Mouse (Mus musculus) left cerebral cortex, postnatal 25 days (tissue): Measurements from ENCODE around the gene Cux1. TPM values are rescaled to one million over a fixed set of nuclear protein-coding genes. Genes with fewer than 3 reads are reported as not detected.
A peak's percentile ranks its signal among the peaks of the same experiment; 100 is the strongest.

Source experiments
- DNase-seq, 2 experiments: peaks; one replicate each; pipeline ENCODE4 v3.0.0; 2022; ENCODE audit warnings: low spot score in 2 of 2, mixed read lengths in 1 of 2
- intact Hi-C: fragments of 180-260 bp; cut with DNase I; formaldehyde crosslinking; loops from one replicate; pipeline ENCODE4 v1.15.1; 2025
- total RNA-seq, 2 experiments: library from RNA; stranded (reverse); gene quantifications; 2 replicates each; pipeline ENCODE4 v1.2.3; 2021

Cux1 gene
- total RNA-seq, 2 experiments from 2014 or later: 105 to 121 TPM

- intact Hi-C loops: loop anchor here (5.0 kb wide), 5 partner anchors 81 to 281 kb away; no protein-coding TSS in a partner anchor
- peak; percentile 53 to 59 for DNase-seq
Measured at GRCm38 (mm10) chr5:136568776-136569175, 1.5 kb upstream of the Cux1 start.

- DNase-seq: peak; percentile 19 to 21
- intact Hi-C loops: loop anchor here (5.0 kb wide), 5 partner anchors 81 to 281 kb away; no protein-coding TSS in a partner anchor
Measured at GRCm38 (mm10) chr5:136568026-136568765, 906 bp upstream of the Cux1 start.

DNA sequence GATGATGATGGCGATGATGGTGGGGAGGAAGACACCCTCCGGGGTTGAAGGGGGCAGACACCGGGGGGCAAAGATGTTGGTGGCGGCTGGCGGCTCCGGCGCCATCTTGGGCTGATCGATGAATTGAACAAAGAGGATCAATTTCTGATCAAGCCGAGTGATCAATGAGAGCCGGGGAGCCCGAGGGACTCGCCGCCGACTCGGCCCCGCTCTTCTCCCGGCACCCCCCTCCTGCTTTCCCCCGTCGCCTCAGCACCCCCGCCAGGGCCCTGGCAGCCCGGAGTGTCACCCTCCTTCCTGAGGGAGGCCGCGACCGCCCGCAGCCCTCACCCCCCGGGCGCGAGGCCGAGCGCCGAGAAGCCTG is 496 bp downstream of the Cux1 start:
- no peak for DNase-seq
- intact Hi-C loops: loop anchor here (1.0 to 5.0 kb wide), 6 partner anchors 57 to 279 kb away; no protein-coding TSS in a partner anchor

GRCm38 (mm10) chr5:136566001-136566811 is 1.1 kb downstream of the Cux1 start:
- intact Hi-C loops: loop anchor here (5.0 kb wide), 5 partner anchors 79 to 279 kb away; no protein-coding TSS in a partner anchor

DNA sequence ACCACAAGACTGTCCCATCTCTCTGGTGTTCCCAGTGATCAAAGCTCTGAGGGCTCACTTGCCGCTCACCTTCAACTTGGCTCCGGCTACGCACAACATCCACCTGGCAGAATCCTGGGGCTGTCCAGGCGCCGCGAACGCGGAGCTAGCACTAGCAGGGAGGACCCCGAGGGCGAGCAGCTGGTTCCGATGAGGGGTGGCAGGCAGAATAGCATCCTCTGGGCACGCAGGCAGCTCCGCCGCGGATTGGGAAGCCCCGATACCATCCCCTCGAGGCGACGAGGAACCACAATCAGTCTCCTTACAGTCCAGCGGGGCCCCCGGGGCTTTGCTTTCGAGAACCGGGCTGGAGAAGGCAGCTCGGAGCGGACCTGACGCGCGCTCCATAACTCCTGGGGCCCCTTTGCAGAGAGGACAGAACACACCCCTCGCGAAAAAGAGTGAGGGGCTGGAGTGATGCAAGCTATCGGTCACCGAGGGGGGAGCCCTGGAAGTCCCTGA is 1.9 kb downstream of the Cux1 start:
- DNase-seq: peak; percentile 22 to 25
- intact Hi-C loops: loop anchor here (5.0 kb wide), 5 partner anchors 78 to 278 kb away; no protein-coding TSS in a partner anchor

More at GRCm38 (mm10) chr5:136566001-136566811, 1.1 kb downstream of the Cux1 start:
- DNase-seq: peak; percentile 43 to 54

GRCm38 (mm10) chr5:136564613-136565299 is 2.5 kb downstream of the Cux1 start:
- peak in 1 of 2 experiments; percentile 6 for DNase-seq
- intact Hi-C loops: loop anchor here (5.0 kb wide), 5 partner anchors 77 to 277 kb away; no protein-coding TSS in a partner anchor

- intact Hi-C loops: no loop called here
- no peak for DNase-seq
Measured at GRCm38 (mm10) chr5:136563996-136564395, 3.3 kb downstream of the Cux1 start.

DNA sequence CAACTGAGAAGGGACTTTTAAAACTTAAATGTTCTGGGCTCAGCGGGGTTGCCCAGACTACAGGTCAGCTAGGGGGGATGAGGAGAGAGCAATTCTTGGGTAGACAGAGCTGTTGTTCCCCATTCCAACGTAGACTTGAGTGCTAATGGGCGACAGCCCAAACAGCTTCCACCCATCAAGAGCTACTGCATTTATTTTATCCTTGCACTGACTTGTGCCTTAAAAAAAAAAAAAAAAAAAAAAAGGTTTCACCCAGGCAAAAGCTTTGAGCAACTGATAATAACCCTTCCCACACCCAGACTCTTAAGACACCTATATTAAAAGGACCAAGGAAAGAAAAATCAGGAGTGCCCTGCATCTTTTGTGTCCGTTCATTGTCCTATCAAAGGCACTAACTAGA is 4.2 kb downstream of the Cux1 start:
- intact Hi-C loops: no loop called here
- no peak for DNase-seq

DNA sequence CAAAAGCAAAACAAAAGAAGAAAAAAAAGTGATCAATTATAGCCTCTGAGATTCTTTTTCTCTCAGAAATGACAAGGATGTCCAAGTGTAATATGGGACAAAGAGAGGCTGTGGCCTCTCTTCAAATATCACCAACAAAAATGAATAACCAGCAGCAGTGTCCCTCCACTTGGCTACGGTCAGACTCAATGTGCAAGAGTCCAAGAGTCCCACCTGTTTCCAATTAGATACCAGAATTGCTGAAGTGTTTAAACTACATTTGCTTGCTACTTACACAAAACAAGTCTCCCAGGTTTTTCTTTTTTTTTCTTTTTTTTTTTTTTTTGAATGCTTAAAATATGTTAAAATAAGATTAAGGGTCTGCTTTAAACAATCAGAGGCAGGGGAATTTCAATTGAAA is 5.1 kb downstream of the Cux1 start:
- intact Hi-C loops: no loop called here
- DNase-seq: no peak

- DNase-seq: no peak
- intact Hi-C loops: no loop called here
Measured at GRCm38 (mm10) chr5:136561641-136562040, 5.6 kb downstream of the Cux1 start.

- intact Hi-C loops: no loop called here
- no peak for DNase-seq
Measured at GRCm38 (mm10) chr5:136560656-136561055, 6.6 kb downstream of the Cux1 start.

GRCm38 (mm10) chr5:136557446-136557845 is 9.8 kb downstream of the Cux1 start:
- intact Hi-C loops: no loop called here
- no peak for DNase-seq

- no peak for DNase-seq
- intact Hi-C loops: no loop called here
Measured at GRCm38 (mm10) chr5:136556328-136557262, 10.7 kb downstream of the Cux1 start.

- peak; percentile 27 to 37 for DNase-seq
- intact Hi-C loops: no loop called here
Measured at GRCm38 (mm10) chr5:136555703-136556102, 11.6 kb downstream of the Cux1 start.

DNA sequence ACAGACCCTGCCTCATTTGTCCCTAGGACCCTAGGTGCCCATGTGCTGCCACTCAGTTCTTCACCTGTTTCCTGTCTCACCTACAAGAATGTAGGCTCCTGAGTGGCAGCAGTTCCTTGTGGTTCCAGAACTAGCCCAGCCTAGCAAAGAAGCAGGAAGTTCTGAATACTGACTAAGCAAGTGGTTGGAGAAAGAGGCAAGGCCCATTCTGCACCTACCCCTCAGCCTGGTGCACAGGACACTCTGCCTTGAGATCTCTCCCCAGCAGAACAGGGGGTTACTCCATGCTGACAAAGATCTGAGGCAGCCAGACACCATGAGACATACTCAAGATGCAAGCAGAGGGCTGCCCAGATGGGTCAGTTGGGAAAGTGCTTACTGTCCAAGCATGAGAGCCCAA is 14.5 kb downstream of the Cux1 start:
- DNase-seq: no peak
- intact Hi-C loops: no loop called here

DNA sequence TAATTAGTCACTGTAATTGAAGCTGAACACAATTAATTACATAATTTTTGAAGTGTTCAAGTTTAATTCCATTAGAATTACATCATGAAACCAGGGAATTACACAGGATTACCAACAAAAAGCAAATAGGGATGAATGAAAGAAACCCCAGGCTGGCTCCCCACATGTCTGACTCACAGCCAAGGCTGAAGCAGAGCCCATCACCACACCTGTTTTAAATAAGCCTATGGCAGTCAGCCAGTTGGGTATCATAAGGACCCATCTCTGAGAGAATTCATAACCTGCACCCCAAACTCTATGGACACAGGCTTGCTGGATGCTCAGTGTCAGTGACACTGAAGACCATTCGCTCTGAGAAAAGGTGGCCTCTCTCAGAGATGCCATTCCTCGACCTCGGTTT is 15.2 kb downstream of the Cux1 start:
- intact Hi-C loops: no loop called here
- no peak for DNase-seq

DNA sequence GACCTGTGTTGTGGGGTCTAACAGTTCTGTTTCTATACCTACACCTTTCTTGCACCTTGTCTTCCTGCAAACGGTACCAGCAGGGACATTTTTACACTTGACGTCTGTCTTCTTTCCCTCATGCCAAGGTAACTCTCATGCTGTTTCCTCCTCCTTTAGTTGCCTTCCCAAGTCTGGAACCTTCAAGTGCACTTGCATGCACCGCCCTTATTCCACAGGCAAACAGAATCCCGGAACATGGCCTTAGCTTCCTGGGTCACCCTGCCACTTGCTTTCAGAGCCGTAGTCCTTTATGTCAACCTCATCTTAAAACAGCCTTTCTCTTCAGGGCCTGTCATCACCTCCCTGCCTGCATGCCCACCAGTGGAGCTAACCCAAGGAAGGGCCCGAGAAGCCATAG is 15.7 kb downstream of the Cux1 start:
- intact Hi-C loops: no loop called here
- no peak for DNase-seq

- intact Hi-C loops: no loop called here
Measured at GRCm38 (mm10) chr5:136550726-136551125, 16.6 kb downstream of the Cux1 start.

DNA sequence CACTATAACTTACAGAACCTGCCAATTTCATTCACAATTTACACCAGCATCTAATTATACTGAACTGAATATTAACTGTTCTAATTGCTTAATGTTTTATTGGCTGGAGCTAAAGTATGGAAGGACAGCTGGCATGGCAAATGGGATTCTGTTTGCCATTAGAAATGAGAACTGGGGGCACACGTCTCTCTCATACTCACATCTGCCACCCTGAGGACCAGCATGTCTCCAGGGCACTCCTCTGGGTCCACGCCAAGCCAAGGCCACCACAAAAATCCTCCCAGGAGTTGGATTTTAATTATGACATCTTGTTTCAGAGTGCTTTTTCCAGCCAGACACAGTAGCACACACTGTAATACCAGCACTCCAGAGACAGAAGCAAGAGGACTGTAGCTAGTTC is 18.5 kb downstream of the Cux1 start:
- no peak for DNase-seq
- intact Hi-C loops: no loop called here

More at GRCm38 (mm10) chr5:136550726-136551125, 16.6 kb downstream of the Cux1 start:
- DNase-seq: no peak
